Mouse (Mus musculus) retina, embryonic 14.5 days (tissue): Measurements from ENCODE around the gene Ptprq.
A peak's percentile ranks its signal among the peaks of the same experiment; 100 is the strongest.

Experiments used
- DNase-seq: peaks from one replicate; pipeline ENCODE4 v3.0.0-alpha.2; 2015; ENCODE audit warnings: low spot score

Ptprq gene

GRCm38 (mm10) chr10:107628104-107628503 lies 91.7 kb downstream of the Ptprq start:
- no peak for DNase-seq

DNA sequence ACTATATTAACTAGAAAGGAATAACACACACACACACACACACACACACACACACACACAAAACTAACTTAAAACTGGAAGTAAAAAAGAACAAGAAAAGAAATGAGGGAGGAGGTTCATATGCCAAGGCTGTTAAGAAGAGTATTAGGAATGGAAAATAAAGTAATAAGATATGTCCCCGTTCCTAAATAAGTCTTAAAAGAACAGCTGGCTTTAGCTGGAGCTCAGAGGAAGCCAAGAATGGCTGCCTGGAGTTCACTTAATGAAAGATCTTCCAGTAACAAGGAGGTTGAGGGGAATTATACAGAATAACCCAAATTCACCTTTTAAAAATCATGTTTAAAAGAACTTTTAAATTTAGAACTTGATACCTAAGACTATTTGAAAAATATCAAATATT lies 93.2 kb downstream of the Ptprq start:
- no peak for DNase-seq

GRCm38 (mm10) chr10:107624211-107624610 lies 95.6 kb downstream of the Ptprq start:
- no peak for DNase-seq

GRCm38 (mm10) chr10:107615460-107615859 lies 104.4 kb downstream of the Ptprq start:
- DNase-seq = no peak

DNA sequence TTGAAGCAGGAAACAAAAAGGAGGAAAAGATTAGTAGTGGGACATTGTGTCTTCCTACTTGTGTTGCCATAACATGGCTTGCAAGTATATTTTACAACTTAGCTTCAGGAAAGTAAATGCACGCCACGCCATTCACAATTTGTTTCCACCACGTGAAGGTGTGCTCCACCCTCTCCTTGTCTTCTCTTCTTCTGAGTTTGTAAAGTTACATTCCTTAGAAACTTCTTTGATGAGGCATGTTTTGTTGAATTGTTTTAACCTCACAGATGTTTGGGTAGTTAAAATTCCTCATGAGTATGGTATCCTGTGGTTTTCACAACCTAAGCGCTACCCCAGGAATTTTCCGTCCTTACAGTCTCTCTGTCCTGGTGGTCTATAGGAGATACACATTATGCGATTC lies 118.5 kb downstream of the Ptprq start:
- DNase-seq = no peak

DNA sequence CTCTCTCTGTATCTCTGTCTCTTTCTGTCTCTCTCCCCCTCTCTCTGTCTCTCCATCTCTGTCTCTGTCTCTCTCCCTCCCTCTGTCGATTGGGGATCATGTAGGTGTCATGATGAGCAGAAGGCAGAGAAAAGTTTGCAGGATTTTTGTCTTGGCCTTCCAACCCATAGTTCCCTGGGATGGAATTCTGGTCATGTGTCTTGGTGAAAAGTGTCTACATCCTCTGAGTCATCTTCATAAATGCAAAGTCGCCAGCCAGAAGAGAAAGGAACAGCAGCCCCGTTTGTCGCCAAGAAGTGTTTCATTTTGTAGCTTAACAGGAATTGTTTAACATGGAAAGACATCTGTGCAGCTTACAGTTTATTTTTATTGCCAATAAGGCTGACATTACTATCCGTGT lies 136.5 kb downstream of the Ptprq start:
- no peak for DNase-seq

DNA sequence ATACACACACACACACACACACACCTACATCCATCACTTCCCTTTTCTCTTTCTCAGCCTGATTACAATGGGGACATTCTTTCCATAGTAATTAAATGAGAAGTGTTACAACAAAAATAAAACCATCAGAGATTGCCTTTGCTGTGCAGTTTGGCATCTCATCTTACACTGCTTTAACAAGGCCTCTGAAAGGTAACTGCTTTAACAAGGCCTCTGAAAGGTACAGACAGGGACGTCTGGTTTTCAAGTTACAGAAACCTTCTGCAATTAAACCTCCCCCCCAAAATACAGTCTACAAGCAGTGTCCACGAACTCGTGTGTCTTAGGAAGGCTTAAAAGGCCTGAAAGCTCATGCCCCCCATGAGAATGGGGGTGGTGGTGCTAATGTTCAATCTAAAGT lies 150.8 kb downstream of the Ptprq start:
- no peak for DNase-seq

GRCm38 (mm10) chr10:107568261-107568660 lies 151.6 kb downstream of the Ptprq start:
- no peak for DNase-seq

GRCm38 (mm10) chr10:107562875-107563274 lies 157.0 kb downstream of the Ptprq start:
- peak; percentile 13 for DNase-seq

GRCm38 (mm10) chr10:107560881-107561280 lies 159.0 kb downstream of the Ptprq start:
- no peak for DNase-seq

- DNase-seq = no peak
Measured at GRCm38 (mm10) chr10:107543026-107543425, 176.8 kb downstream of the Ptprq start.

GRCm38 (mm10) chr10:107528758-107529157 lies 191.1 kb downstream of the Ptprq start:
- no peak for DNase-seq

DNA sequence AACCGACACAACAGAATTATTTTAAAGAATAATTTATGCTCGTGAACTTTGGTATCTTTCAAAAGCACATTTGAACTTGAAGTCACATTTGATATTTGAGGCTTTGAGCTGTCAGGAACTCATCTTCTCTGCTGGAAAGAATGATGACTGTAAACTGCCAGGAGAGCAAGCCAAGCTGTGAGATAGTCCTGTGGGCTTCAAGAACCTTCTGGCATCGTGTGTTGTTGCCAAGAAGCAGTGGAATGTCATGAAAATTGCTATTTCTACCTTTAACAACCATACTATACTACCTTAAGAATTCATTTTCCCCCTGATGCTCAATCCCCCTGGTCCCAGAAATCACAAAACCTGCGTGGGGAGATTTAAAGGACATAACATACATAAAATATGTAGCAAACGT lies 200.6 kb downstream of the Ptprq start:
- DNase-seq = no peak

DNA sequence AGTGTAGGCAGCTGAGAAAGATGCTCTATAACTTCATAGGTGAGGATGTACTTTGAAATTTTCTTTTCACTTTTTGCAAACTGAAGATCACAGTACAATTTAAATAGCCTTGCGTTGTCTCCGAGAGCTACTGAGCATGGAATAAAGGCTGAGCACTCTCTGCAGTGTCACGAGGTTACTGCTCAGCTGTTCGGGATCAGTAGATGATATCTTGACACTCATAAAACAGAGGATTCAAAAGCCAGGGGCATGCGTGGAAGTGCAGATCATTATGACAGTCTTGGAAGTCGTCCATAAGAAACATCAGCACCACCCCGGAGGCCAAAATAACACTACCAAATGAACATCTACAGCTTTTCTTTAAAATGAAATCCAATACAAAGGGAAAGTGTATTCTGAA lies 203.2 kb downstream of the Ptprq start:
- DNase-seq = no peak

GRCm38 (mm10) chr10:107514735-107515134 lies 205.1 kb downstream of the Ptprq start:
- DNase-seq = no peak

DNA sequence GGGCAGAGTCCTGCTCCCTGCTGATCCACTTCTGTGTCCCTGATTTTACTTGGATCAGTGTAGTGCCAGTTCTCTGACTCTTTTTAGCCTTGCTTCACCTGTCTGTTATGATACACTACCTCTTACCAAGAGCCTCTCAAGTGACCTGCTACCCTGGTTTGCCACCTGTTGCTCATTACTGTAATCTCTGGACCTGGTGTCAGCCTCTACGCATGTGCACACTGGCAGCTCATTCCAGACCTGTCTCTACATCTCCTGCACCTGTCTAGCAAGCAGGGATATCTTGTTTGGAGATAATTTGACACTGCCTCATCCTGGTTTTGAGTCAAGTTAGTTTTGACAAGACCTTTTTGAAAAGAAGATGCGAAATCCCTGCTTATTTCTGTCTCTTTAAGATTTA lies 213.5 kb downstream of the Ptprq start:
- no peak for DNase-seq

DNA sequence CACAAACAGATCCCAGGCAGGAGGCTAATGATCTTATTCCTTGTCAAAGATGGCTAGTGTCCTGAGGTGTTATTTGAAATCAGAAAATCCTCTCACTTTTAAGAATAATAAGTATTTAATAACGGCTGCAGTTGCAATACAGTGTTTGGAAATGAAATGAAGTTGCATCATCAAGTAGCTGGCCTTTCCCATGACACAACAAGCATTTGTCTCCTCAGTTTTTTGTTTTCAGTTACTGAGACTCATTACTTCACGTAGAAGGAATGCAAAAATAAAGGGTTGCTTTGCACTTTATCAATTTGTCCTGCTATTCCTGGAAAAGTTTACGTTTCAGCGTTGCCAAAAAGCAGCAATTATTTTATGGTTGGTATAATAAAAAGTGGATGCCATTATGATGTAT lies 216.4 kb downstream of the Ptprq start:
- no peak for DNase-seq

- DNase-seq = no peak
Measured at GRCm38 (mm10) chr10:107502193-107502592, 217.7 kb downstream of the Ptprq start.

- no peak for DNase-seq
Measured at GRCm38 (mm10) chr10:107499656-107500055, 220.2 kb downstream of the Ptprq start.

DNA sequence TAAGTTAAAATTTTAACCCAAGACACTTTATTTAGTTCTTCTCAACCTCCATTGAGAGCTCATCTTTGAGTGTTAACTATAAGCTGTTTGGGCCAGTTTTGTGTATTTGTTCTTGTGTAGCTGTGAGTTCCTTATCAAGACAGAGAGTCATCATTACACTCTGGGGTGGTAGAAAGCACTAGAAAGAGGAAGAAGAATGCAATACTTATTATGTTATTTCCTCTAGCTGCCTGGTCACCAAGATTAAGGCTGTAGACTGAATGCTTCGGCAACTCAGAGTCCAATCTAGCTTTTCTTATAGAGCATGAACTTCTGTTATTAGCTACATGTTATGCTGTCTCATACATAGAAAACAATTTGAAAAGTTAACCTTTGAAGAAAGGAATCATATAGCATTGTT lies 223.4 kb downstream of the Ptprq start:
- no peak for DNase-seq

- no peak for DNase-seq
Measured at GRCm38 (mm10) chr10:107494568-107494967, 225.3 kb downstream of the Ptprq start, which contains the start of gene Myf6. Myf6 (minus strand) TSS chr10:107494737.

DNA sequence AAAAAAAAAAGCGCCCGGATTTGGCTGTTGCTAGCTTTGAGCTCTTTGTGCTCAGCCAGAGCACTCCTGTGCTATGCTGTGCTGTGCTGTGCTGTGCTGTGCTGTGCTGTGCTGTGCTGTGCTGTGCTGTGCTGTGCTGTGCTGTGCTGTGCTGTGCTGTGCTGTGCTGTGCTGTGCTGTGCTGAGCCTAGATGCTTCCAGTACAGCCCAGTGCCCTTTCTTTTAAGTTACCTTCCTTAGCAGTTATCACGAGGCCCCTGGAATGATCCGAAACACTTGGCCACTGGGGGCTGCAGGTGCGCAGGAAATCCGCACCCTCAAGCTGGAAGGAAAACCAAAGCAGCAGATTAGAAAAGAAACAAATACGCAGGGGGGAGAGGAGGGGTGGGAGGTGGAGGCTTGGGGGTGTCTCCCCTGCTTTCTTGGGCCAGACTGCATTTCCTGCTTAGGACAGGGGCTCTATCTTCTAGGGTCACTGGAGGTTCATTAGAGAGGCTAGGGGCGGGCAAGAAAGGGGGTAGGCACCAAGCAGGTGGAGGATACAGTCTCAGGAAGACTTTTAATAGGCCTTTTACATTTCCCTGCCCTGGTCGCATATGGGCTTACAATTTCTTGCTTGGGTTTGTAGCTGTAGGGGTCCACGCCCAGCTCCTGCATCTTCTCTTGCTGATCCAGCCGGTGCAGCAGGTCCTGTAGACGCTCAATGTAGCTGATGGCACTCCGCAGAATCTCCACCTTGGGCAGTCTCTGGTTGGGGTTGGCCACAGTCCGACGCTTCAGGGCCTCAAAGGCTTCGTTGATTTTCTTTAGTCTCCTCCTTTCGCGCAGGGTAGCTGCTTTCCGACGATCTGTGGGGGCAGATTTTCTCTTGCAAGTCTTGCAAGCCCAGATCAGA lies 226.0 kb downstream of the Ptprq start:
- no peak for DNase-seq

GRCm38 (mm10) chr10:107492867-107493579 lies 226.8 kb downstream of the Ptprq start:
- DNase-seq = peak; percentile 20
